Mouse (Mus musculus): ENCODE data around the gene Ccdc83. TPM values are rescaled to one million over a fixed set of nuclear protein-coding genes. Genes with fewer than 3 reads are reported as not detected.

Ccdc83 gene
- total RNA-seq, 4 experiments from 2014 or later: not detected

Other genes with a start within 250 kb of the Ccdc83 start
- gene Picalm, start 135.6 kb downstream of the Ccdc83 start, total RNA-seq (2022): 100 to 1,000 TPM; 145 to 170 (median 165) TPM
- gene Sytl2, start 36.5 kb upstream of the Ccdc83 start, total RNA-seq (2022): 10 to 100 TPM; 41.4 to 48.2 (median 44.3) TPM
- gene Ccdc89, start 160.8 kb upstream of the Ccdc83 start, total RNA-seq (2022): 1 to 10 TPM in 2 of 4 experiments, under 1 TPM in 2; 0.98 to 1.3 (median 1.1) TPM
- 10 to 100 TPM; 74.6 to 91.6 (median 86.8) TPM for gene Crebzf, start 177.0 kb upstream of the Ccdc83 start, total RNA-seq (2022)
- gene Tmem126a, start 191.5 kb upstream of the Ccdc83 start, total RNA-seq (2022): 10 to 100 TPM; 37.2 to 53.0 (median 40.9) TPM
- 10 to 100 TPM; 25.0 to 33.3 (median 28.1) TPM for gene Tmem126b, start 210.2 kb upstream of the Ccdc83 start, total RNA-seq (2022)
- gene Dlg2, start 210.9 kb upstream of the Ccdc83 start, total RNA-seq (2022): 100 to 1,000 TPM; 216 to 253 (median 244) TPM

All from layer of hippocampus, adult 8-10 months (tissue).